Mouse (Mus musculus) hindbrain, embryonic 11.5 days (tissue): ENCODE measurements at regions not wholly inside any gene's neighbourhood (a gene's known extent, or its start where the extent isn't known, plus 50 kb on each side); places are given as distances from the start of the nearest gene placed in this dataset.
A peak's percentile ranks its signal among the peaks of the same experiment; 100 is the strongest.

ENCODE experiments used
- ATAC-seq: fragments of 200-750 bp; cut with Nextera tagmentation; 2 replicates; pipeline ENCODE4 v1.8.0; 2017; ENCODE audit warnings: mild to moderate bottlenecking, moderate TSS enrichment, moderate library complexity; ENCODE audit not compliant: low FRiP score
- DNase-seq: peaks from one replicate; pipeline ENCODE4 v3.0.0-alpha.2; 2015; ENCODE audit warnings: low spot score
- H3K27ac ChIP-seq: fragments of 300-500 bp; sonication (generic); 2 replicates; pipeline ENCODE4 v1.5.1; 2014; ENCODE audit warnings: mild to moderate bottlenecking, low read depth, low read length
- H3K27me3 ChIP-seq: fragments of 300-500 bp; sonication (generic); 2 replicates; pipeline ENCODE4 v1.6.1; 2014; ENCODE audit warnings: mild to moderate bottlenecking, low read length, moderate library complexity, mixed read lengths; ENCODE audit not compliant: control insufficient read depth, insufficient read depth
- H3K36me3 ChIP-seq: fragments of 300-500 bp; sonication (generic); 2 replicates; pipeline ENCODE4 v1.6.1; 2014; ENCODE audit warnings: mild to moderate bottlenecking, low read length, moderate library complexity, mixed read lengths; ENCODE audit not compliant: control insufficient read depth, insufficient read depth
- H3K4me1 ChIP-seq: fragments of 300-500 bp; sonication (generic); replicated peaks from 2 replicates; pipeline ENCODE4 v1.6.1; 2014; ENCODE audit warnings: low read length, mixed read lengths; ENCODE audit not compliant: control insufficient read depth, insufficient read depth
- H3K4me2 ChIP-seq: fragments of 300-500 bp; sonication (generic); replicated peaks from 2 replicates; pipeline ENCODE4 v1.6.1; 2014; ENCODE audit warnings: mild to moderate bottlenecking, low read depth, low read length
- H3K4me3 ChIP-seq: fragments of 300-500 bp; sonication (generic); 2 replicates; pipeline ENCODE4 v1.5.1; 2014; ENCODE audit warnings: low read depth, low read length
- H3K9ac ChIP-seq: fragments of 300-500 bp; sonication (generic); 2 replicates; pipeline ENCODE4 v1.6.1; 2014; ENCODE audit warnings: low read depth, low read length
- H3K9me3 ChIP-seq: fragments of 300-500 bp; sonication (generic); 2 replicates; pipeline ENCODE4 v1.6.1; 2016; ENCODE audit warnings: low read length; ENCODE audit not compliant: control insufficient read depth
- WGBS: fragments of 180-500 bp; shearing (Covaris S2); extraction: QIAGEN DNeasy Blood & Tissue Kit; methylation state at CpG from one replicate; pipeline ENCODE4 v1.1.7; 2014; 5-methylcytosine and 5-hydroxymethylcytosine counted together

DNA sequence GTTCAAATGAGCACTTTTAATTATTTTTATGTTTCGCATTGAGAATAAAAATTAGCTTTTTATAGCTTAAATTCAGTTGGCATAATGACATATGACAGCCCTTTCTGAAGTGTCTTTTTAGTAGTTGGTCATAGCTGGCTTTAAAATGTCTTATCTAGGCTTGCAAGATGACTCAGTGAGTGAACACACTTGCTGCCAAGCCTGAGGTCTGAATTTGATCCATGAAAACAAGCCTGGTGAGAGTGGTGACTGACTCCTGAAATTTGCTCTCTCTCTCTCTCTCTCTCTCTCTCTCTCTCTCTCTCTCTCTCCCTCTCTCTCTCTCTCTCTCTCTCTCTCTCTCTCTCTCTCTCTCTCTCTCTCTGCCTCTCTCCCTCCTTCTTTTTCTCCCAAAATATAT, 372.8 kb upstream of the Sash1 start:
- Histone ChIP-seq H3K4me1 (no peaks in the 10 kb centered on the region), H3K27ac (no peak overlapping the region), H3K4me2 (no peak overlapping the region), H3K36me3 (no peaks in the 10 kb centered on the region), H3K9ac (no peak overlapping the region), H3K27me3 (no peaks in the 10 kb centered on the region), H3K9me3 (no peaks in the 10 kb centered on the region), H3K4me3 (no peak overlapping the region)
- 94% methylated on average over 1 of the region's 1 CpGs for WGBS
- ATAC-seq: no peak
- no peak for DNase-seq

DNA sequence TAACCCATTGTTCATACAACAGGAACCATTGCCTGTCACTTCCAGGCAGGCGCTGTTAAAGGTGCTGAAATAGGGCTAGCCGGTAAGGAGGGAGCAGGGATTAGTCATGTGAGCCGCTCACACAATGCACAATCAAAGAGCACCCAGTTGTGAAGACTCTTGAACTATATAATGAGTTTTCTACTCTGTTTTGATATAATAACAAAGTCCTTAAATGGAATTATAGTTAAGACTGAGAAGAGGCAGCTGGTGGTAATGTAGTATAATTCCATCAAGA, 367.0 kb upstream of the Sash1 start:
- Histone ChIP-seq H3K36me3 (no peaks in the 10 kb centered on the region), H3K27me3 (no peaks in the 10 kb centered on the region), H3K9ac (no peak overlapping the region), H3K9me3 (no peaks in the 10 kb centered on the region), H3K4me1 (no peaks in the 10 kb centered on the region), H3K4me3 (no peak overlapping the region), H3K27ac (peak overlapping the region; percentile 49; the same call in 1 of the 2 replicates), H3K4me2 (no peak overlapping the region)
- 21% methylated on average over 3 of the region's 3 CpGs for WGBS
- DNase-seq (no peak), ATAC-seq (0 out of 2 replicates have a peak, but pooled peaks have one; percentile 33)

DNA sequence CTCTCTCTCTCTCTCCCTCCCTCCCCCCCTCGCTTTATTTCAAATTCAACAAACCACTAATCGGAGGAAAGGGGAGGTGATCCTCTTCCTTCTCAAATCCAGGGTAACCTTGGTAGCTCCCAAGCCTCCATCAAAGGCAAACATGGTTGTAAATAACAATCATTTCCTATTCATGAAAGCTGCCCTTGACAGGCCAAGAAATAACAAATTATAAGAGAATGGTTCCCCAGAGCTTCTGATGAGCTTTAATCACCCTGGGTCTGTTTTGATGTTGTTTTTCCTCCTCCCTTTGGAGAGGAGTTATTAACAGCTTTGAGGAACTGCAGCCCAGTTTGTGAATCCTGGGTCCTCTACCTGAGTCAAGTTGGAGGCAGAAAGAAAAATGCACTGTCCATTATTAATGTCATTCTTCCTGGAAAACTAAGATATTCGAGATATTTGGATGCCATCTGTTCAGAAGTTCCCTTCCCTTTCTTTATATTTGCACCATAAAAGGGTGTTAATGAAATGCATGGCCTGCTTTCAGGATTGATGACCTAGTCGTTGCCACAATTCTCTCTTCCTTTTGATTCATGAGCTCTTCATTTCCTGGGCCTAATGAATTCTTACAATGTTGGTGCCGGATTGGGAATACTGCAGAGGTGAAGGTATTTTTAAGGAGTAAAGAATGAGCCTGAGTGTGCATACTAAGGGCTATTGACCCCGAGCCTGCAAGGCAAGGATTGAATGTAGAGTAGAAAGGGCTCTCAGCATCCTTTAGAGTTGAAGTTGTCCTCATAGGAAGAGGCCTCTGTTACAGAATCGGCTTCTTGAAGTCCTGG, 366.5 kb upstream of the Sash1 start:
- ATAC-seq: 0 out of 2 replicates have a peak, but pooled peaks have one; percentile 43

DNA sequence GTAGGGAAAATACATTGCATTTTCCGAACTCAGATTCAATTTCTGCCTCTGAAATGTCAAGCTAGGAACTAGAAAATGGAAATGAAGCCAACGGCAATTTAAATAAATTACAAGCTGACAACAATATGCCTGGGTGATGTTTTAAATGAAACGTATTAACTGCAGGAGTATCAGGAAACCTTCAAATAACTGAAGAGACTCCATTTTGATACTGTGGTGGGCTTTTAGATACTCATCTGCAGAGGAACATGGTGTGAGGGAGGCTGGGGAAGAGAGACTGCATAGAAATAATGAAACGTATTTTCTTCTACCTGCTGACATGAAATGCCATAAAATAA, 357.4 kb upstream of the Sash1 start:
- Histone ChIP-seq H3K36me3 (no peaks in the 10 kb centered on the region), H3K27me3 (no peaks in the 10 kb centered on the region), H3K9me3 (no peaks in the 10 kb centered on the region), H3K9ac (no peak overlapping the region), H3K4me3 (no peak overlapping the region), H3K4me2 (no peak overlapping the region), H3K27ac (no peak overlapping the region), H3K4me1 (no peaks in the 10 kb centered on the region)
- DNase-seq: no peak
- WGBS: 76% methylated on average over 4 of the region's 4 CpGs
- ATAC-seq: no peak

More for the DNA sequence above, 366.5 kb upstream of the Sash1 start:
- no peaks in the 10 kb centered on the region for H3K27me3 ChIP-seq
- DNase-seq: no peak
- H3K4me1 ChIP-seq: no peaks in the 10 kb centered on the region
- H3K36me3 ChIP-seq: no peaks in the 10 kb centered on the region
- H3K4me2 ChIP-seq: no peak overlapping the region
- no peak overlapping the region for H3K9ac ChIP-seq
- WGBS: 34% methylated on average over 7 of the region's 7 CpGs
- H3K4me3 ChIP-seq: no peak overlapping the region
- peak overlapping the region; percentile 49; the same call in 1 of the 2 replicates for H3K27ac ChIP-seq
- no peaks in the 10 kb centered on the region for H3K9me3 ChIP-seq

DNA sequence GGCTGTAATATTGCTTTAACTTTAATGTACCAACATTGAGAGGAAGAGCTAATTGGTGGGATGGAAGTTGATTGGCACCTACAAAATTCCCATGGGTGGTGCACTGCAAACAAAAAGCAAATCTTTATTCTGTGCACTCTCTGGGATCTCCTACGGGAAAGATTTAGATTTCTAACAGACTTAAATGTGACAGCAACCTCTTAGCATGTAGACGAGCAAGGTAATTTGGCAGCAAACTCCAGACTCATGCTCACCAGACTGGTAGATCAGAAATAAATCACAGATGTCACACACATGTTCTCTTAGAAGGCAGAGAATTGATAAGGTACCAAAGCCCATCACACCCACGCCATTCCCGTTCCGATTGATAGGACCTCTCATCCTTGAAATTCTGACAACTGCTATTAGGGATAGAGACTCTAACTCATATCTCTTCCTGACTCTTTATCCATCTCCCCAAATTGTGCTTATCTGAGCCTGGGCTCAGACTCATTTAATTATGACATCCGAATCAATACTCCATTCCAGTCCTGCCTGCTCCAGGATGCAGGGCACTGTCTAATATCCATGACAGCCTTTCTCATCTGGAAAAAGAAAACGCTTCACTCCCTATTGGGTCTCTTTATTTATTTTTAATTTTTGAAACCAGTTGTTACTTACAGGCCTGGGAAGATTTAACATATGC, 356.9 kb upstream of the Sash1 start:
- ATAC-seq (peak; percentile 43; the same call in 1 of the 2 replicates), DNase-seq (no peak)
- Histone ChIP-seq H3K27ac (no peak overlapping the region), H3K4me1 (no peaks in the 10 kb centered on the region), H3K9ac (no peak overlapping the region), H3K9me3 (no peaks in the 10 kb centered on the region), H3K36me3 (no peaks in the 10 kb centered on the region), H3K27me3 (no peaks in the 10 kb centered on the region), H3K4me2 (no peak overlapping the region), H3K4me3 (no peak overlapping the region)
- 78% methylated on average over 7 of the region's 7 CpGs for WGBS

DNA sequence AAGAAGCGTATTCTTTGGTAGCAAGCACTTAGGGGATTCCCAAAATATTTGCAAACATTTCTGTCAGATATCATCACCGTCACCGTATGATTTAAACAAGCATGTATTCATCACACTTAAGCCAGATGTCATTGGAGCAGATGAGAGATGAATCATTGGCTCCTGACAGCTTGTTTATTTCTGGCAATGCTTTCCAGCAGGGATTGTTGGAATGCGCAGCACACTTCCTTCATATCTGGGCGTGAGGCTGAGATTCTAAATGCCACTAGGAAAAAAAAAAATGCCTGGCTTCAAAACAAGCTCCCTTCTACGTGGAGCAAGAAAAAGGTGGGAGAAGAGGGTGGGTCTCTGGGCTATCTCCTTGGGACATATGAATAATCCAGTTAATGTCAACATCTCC, 354.1 kb upstream of the Sash1 start:
- 69% methylated on average over 6 of the region's 6 CpGs for WGBS

DNA sequence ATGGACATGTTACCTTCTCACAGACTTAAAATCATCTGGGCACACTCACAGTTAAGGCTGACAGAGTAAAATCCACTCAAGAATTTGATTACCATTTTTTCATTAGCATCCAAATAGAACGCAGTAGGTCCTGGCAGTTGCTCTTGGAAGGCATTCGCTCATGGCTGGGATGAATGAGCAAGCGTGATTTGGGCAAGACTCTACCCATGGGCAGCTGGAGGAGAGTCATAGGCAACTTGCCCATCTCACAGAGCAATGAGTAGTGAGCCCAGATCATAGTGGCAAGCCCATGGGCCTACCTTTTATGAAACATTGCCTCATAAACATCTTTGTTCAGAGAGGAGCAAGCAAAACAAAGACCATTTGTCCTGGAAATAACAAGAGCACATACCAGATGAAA, 345.9 kb upstream of the Sash1 start:
- H3K27ac ChIP-seq: no peak overlapping the region
- no peak for ATAC-seq
- H3K4me2 ChIP-seq: no peak overlapping the region
- no peaks in the 10 kb centered on the region for H3K27me3 ChIP-seq
- H3K9me3 ChIP-seq: no peaks in the 10 kb centered on the region
- H3K4me3 ChIP-seq: no peak overlapping the region
- no peaks in the 10 kb centered on the region for H3K36me3 ChIP-seq
- no peak overlapping the region for H3K9ac ChIP-seq
- DNase-seq: no peak
- WGBS: 85% methylated on average over 3 of the region's 3 CpGs
- H3K4me1 ChIP-seq: no peaks in the 10 kb centered on the region

More for the DNA sequence above, 354.1 kb upstream of the Sash1 start:
- Histone ChIP-seq H3K4me3 (no peak overlapping the region), H3K4me1 (no peaks in the 10 kb centered on the region), H3K9ac (no peak overlapping the region), H3K36me3 (no peaks in the 10 kb centered on the region), H3K27ac (no peak overlapping the region), H3K4me2 (no peak overlapping the region), H3K9me3 (no peaks in the 10 kb centered on the region), H3K27me3 (no peaks in the 10 kb centered on the region)
- ATAC-seq (no peak), DNase-seq (no peak)

DNA sequence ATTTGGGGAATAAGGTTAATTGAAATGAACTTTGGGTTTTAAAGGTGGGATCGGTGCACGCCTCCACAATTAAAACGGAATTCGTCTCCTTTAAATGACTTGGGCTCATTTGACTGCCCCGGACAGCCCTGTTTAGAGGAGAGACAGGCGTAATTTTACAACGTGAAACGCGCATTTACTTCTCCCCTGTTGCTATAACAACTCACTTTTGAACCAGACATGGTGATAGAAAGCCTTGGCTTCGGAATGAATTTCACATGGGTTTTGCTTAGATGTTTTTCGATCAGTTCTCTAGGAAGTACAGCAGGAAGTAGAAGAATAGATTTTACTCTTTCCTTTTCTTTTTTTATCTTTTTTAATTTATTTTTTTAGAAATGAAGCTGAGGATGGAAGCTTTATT, 343.2 kb upstream of the Sash1 start:
- H3K27ac ChIP-seq: no peak overlapping the region
- H3K27me3 ChIP-seq: no peaks in the 10 kb centered on the region
- DNase-seq (no peak), ATAC-seq (no peak)
- H3K4me3 ChIP-seq: no peak overlapping the region
- WGBS: 88% methylated on average over 11 of the region's 11 CpGs
- no peaks in the 10 kb centered on the region for H3K9me3 ChIP-seq
- no peaks in the 10 kb centered on the region for H3K36me3 ChIP-seq
- H3K4me1 ChIP-seq: no peaks in the 10 kb centered on the region
- no peak overlapping the region for H3K9ac ChIP-seq
- H3K4me2 ChIP-seq: no peak overlapping the region

DNA sequence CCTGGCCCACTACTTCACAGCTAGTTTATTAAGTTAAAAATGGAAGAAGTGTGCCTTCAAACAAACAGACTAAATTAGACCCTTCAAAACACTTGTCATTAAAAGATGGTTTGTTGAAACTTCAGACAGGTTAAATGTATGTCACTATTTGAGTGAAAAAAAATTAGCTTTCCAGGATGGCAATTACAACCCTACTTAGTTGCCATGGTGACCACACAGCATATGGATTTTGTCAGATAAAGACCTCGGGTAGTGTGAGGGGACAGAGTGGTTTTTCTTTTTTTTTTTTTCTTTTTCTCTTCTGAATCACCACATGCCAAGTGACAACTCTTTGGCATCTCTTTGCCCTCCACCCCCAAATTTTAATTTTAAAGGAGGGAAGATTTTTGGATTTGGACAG, 341.5 kb upstream of the Sash1 start:
- H3K4me3 ChIP-seq: no peak overlapping the region
- H3K9me3 ChIP-seq: no peaks in the 10 kb centered on the region
- DNase-seq: no peak
- H3K4me2 ChIP-seq: no peak overlapping the region
- H3K27me3 ChIP-seq: no peaks in the 10 kb centered on the region
- H3K4me1 ChIP-seq: no peaks in the 10 kb centered on the region
- H3K9ac ChIP-seq: no peak overlapping the region
- H3K36me3 ChIP-seq: no peaks in the 10 kb centered on the region
- 20% methylated on average over 1 of the region's 1 CpGs for WGBS
- H3K27ac ChIP-seq: no peak overlapping the region
- ATAC-seq: no peak
